Mouse (Mus musculus): Measurements from ENCODE around the gene Scap.

Gene Scap

DNA sequence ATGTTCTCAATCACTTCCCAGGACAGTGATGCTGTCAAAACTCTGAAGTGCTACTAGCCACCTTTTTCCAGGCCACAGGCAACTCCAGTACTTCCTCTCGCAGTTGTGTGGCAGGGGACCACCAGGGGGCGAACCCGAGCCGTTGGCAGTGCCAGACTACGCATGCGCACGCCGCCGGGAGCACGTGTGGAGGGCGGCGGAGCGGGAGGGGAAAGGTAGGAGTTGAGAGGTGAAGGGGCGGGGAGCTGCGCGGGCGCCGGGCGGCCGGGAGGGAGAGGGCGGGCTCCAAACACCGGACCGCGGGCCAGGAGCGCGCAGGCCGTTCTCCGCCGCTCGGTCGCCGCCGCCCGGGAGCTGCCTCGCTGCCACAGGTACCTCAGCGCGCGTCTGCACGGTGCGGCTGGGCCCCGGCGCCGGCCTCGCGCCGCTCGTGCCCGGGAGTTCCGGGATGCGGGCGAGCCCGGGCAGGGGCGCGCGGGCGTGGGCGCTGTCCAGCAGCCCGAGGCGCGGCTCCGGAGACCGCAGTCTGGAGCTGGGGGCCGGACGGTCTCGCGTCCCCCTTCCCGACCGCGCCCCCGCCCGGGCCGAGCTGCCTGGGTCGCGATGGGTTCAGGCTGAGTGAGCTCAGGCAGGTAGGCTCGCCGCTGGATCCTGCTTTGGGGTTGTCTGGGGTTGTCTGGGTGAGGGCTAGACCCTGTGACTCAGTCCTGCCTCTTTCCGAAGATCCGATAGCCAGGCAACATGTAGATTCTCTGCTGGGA is at the start of gene Scap:
TSS of gene Scap (plus strand) at position 154 of the 761 bp plus-strand sequence.
- peak; percentile 98 for DNase-seq (ENCODE audit: low spot score)

DNA sequence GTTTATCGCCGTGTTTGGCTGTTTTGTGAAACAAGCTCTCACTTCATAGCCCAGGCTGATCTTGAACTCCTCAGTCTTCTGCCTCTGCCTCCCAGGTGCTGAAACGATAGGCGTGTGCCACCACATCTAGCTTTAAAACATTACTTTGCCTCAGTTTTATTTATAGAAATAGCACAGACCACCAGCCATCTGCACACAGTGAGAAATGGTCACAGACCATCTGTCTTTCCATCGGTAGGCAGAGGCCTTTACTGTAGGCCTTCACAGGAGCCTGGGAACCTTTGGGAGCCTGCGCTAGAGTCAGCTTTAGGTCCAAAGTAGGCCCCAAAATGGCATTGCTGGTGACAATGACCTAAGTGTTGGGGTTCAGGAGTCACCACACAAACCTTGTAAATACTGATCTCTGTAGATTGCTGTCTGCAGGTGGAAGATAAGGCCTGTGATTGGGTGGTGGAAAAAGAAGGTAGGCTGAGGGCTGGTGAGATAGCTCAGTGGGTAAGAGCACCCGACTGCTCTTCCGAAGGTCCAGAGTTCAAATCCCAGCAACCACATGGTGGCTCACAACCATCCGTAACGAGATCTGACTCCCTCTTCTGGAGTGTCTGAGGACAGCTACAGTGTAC is 48.9 kb upstream of the Scap start:
- DNase-seq (ENCODE audit: low spot score), result no peak

DNA sequence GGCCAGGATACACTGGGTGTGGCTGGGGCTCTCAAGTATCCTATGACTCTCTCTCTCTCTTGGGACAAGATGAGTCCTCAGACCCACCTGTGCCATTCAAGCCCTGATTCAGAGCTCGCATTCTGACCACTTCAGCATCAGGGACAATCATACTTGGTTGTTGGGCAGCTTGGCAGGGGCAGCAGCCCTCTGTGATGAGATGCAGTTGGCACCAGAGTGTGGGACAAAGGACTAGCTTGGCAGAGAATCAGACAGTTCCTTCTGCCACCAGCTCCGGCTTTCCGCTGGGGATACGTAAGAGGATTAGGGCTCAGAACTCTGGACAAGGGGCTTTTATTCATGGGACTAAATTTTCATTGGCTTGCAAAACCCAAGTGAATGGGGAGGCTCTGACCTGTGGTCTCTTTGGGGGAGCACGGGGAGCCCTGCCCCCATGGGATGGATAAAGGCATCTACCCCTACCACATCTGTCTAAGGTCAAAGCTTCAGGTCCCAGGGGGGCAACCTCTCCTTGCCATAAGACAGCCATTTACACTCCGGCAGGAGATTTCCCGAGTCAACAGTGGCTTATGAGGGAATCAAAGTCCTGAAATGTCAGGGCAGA is 45.7 kb upstream of the Scap start:
- no peak for DNase-seq (ENCODE audit: low spot score)

DNA sequence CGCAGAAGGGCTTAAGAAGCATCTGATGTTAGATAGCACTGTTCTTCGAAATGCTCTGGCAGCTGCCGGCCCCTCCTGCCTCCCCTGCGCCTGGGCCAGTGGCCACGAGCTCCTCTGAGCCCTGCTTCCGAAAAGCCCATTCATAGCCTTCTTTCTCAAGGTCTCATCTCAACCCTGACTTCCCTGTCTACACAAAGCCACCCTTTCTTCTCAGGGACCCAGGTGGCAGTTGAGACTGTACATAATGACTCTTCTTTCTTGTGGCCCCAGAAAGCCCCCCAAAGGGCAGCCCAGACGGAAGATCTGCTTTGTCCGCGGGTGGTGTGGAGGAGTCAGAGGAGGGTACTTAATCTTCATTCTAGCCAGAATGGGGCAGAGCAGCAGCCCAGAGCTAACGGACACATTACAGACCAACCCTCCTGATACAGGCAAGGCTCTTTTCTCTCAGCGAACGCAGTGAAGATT is 39.8 kb upstream of the Scap start:
- DNase-seq (ENCODE audit: low spot score), result no peak

DNA sequence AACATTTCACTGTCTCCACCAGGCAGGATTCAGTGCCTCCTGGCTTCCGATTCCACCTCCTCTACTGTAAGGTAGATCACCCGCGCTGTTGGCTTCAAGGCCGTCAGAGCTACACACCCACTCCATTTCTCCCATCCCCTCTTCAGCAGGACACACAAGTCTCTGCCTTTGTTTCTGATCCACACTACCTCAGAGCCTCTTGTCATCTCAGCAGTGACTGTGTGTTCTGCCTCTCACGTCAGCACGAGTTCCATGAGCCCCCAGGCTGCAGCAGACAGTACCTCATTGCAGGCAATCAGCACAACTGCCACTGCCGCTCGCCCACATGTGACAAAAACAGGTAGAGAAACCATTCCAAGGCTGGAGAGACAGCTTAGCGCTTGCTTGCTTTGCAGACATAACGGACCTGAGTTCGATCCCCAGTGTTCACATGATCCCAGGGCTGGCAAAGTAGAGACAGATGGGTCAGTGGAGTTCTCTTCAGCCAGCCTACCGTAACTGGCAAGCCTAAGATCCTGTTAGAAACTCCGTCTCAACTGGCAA is 39.1 kb upstream of the Scap start:
- no peak for DNase-seq (ENCODE audit: low spot score)

DNA sequence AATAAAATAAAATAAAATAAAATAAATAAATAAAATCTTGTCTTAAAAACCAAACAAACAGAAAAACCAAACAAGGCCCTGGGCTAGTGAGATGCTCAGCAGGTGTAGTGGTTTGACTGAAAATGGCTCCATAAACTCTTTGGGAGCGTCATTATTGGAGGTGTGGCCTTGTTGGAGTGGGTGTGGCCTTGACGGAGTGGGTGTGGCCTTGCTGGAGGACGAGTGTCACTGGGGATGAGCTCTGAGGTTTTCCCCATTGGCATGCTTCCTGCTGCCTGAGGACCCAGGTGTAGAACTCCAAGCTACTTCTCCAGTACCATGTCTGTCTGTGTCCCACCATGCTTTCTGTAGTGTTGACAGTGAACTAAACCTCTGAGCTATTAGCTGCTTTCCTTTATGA is 38.3 kb upstream of the Scap start:
- DNase-seq (ENCODE audit: low spot score), result no peak

DNA sequence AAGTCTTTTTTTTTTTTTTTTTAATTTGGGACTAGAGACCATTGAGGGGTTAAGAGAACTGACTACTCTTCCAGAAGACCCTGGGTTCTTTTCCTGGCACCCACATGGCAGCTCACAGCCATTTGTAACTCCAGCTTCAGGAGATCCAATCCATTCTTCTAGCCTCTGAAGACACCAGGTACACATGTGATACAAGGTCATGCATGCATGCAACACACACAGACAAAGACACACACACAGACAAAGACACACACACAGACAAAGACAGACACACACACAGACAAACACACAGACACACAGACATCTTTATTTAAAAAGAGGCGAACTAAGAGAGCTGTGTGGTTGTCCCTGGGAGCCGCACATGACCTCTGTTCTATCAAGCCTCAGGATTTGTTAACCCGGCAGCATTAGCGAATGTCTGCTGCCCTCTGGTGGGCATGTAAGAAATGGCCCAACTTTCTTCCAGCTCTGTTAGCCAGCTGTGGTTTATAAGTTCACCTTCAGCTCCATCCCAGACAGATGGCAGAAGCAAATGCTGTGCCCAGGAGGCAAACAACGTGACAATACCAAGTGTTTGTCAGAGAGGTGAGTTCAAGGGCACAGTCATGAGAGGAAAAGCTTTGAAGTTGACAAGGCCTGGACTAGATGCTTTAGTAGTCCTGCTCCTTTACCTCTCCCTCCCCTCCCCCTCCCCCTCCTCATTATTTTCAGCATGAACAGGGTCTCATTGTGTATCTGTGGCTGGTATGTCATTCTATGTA is 36.0 kb upstream of the Scap start:
- DNase-seq (ENCODE audit: low spot score), result peak; percentile 75

DNA sequence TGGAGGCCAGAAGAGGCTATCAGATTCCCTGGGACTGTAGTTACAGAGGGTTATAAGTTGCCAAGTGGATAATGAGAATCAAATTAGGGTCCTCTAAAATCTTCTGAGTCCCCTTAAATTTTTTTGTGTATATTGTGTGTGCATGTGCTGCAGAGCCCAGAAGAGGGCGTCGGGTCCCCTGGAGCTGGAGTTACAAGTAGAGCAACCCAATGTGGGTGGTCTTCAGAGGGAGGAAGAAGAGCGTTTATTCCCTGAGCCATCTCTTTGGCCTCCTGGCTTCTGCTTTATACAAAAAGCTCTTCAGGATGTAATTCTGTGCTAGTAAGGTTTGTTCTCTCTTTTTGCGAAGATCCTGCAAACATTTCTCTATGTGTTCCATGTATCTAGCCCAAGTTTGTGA is 28.6 kb upstream of the Scap start:
- DNase-seq (ENCODE audit: low spot score), result no peak

DNA sequence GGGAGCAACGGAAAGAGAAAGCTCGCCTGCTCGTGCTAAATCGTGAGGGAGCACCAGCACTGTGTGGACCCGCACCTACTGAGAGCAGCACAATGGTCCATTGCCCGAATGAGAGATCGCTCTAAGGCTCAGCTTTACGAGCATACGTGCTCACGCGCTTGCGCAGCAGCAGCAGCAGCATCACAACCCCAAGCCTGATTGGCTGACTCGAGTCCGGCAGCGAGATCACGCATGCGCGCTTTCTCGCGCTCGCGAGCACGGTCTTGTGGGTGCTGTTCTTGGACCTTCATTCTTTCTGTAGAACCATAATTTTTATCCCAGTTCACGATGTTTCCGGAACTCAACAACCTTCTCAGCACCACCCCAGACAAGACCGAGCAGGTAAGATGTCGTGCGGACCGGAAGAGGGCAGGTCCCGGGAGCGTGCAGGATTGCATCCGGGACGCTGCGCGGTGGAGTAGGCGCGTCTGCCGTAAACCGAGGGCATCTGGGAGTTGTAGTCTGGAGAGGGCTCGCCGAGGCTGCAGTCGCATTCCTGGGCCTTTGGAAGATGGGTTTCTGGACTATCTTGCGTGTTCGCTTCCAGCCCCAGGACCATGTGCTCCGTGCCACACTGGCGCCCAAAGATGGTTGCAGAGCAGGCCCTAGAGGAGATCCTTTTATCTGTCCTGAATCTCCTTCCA is 28.0 kb upstream of the Scap start, which contains the start of gene Elp6:
TSS of gene Elp6 (plus strand) at position 205 of the 683 bp plus-strand sequence.
- DNase-seq (ENCODE audit: low spot score), result peak; percentile 87

DNA sequence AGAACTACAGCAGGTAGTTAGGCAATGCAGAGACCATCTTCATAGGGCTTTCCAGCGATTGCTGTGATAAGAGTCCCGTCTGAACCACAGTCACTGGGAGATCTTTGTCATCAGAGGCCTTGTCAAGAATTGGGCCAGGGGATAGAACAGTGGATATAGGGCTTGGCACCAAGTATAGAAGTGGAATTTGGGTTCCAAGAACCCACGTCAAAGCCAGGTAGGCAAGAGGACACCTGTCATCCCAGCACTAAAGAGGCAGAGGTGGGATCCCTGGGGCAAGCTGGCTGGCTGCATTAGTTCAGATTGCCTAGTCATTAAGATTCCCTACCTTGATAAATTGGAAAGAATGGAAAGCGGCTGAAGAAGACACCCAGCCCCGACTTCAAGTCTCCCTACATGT is 26.7 kb upstream of the Scap start:
- no peak for DNase-seq (ENCODE audit: low spot score)

DNA sequence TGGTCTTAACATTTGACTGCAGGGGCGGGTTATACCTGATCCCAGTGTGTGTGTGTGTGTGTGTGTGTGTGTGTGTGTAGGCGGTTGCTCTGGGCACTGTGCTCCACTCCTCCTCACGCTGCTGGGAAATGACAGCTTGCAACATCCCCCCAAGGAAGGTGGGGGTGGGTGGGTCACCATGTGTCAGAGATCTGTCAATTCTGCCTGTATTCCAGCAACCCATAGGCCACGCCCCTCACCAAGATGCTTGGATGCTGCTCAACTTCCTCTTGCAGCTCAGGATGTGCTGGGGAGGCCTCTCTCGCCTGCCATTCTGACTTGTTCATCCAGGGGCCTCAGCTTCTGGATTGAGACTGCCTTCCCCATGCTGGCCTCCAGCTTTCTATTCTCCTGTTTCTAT is 18.4 kb upstream of the Scap start:
- DNase-seq (ENCODE audit: low spot score), result no peak

DNA sequence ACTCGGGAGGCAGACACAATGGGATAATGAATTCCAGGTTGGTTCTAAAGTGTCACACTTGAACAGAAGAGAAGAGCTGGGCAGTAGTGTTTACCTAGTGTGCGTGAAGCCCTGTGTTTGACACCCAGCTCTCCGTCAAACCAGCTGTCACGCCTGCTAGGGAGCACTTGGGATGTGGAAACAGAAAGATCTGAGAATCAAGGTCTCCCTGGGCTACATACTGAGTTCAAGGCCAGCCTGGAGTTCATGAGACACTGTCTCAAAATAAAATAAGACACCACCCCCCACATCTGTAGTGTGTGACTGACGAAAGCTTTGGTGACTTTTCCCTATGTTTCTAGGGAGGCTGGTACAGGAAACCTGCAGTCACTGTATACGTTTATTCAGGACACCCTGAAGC is 17.7 kb upstream of the Scap start:
- no peak for DNase-seq (ENCODE audit: low spot score)

DNA sequence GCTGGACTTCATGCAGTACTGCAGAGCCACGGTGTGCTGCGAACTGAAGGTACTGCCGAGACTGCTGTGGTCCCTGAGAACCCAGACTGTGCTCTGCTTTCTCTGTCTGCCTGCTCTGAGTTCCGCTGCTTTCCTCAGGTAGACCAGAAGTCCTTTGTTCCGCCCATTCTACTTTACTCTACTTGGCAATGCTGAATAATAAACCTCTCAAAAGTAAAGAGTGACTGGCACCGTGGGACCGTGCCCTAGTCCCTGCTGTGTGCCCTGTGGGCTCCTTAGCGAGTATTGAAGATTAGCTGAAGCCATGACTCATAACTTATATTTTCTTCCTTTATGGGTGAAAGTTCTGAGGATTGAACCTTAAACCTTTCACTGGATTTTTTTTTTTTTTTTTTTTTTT is 17.2 kb upstream of the Scap start:
- DNase-seq (ENCODE audit: low spot score), result no peak

DNA sequence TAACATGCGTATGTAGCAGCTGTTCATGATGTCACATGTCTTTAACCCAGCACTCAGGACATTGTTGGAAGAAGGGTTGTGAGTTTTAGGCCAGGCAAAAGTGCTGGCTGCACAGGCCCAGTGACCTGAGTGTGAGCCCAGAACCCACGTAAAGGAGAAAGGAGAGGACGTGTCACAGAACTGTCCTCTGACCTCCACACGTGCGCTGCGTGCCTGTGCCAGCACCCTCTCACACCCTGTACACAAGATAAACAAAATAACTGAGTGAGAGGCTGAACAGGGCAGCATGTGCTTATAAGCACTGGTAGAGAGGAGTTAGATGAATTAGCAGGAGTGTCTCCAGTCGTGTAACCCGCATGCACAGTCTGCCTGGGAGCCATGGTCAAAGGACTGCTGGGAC is 16.6 kb upstream of the Scap start:
- DNase-seq (ENCODE audit: low spot score), result no peak

DNA sequence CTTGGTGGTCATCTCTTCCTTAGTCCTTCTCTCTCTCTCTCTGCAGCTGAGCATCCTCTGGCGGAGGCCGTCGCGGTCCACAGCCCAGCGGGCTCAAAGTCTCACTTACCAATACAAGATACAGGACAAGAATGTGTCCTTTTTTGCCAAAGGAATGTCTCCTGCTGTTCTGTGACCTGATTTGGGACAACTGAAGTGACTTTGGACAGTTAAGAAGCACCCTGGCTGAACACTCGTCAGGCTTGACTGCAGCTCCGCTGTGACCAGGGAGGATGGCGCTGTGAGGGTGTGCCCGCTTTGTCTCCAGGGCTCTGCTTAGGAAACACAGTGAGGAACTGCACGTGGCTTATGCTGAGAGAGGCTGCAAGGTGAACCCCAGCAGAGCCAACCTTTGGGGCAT is 12.3 kb upstream of the Scap start:
- DNase-seq (ENCODE audit: low spot score), result no peak

DNA sequence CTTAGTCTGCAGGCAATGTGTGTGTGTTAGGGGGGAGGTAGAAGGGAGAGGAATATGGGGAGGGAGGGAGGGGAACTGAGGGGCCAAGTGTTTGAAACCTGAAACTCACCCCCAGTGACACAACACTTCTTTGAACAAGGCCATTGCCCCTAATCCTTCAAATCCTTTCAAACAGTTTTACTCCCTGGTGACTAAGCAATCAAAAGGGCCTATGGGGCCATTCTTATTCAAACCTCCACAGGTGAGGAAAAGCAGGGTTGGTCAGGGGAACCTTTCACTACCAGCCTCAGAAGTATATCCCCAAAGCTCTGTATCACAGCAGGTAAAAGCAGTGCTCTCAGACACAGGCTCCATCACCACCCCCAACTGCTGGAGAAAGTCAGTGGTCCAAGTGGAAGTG is 10.1 kb upstream of the Scap start:
- no peak for DNase-seq (ENCODE audit: low spot score)

DNA sequence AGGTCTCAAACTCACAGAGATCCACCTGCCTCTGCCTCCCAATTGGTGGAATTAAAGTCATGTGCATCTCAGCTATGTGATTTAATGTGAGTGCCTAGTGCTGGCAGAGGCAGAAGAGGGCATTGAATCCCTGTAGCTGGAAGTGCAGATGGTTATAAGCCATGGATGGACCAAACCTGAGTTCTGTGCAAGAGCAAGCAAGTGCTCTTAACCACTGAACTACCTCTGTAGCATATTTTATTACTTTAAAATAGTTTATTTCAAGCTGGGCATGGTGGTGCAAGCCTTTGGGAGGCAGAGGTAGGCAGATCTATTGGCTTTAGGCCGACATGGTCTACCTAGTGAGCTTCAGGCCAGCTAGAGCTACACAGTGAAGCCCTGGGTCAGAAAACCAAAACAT is 8.9 kb upstream of the Scap start:
- DNase-seq (ENCODE audit: low spot score), result no peak

DNA sequence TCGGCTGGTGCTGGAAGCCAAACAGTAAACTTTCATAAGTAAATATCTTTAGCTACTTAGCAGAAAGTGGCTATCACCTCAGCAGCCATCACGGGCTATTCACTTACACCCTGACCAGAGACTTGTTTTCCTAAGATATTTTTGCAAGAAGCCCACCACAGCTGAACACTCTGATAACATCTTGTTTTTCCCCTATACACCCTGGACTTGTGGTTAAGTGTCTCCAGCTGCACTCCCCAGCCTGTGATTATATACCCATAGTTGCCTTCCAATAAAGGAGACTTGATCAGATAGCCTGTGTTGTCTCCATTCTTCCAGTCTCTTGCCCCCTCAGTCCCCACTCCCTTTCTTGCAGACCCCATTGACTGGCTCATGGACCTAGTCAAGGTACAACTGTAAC is 4.9 kb upstream of the Scap start:
- DNase-seq (ENCODE audit: low spot score), result no peak

DNA sequence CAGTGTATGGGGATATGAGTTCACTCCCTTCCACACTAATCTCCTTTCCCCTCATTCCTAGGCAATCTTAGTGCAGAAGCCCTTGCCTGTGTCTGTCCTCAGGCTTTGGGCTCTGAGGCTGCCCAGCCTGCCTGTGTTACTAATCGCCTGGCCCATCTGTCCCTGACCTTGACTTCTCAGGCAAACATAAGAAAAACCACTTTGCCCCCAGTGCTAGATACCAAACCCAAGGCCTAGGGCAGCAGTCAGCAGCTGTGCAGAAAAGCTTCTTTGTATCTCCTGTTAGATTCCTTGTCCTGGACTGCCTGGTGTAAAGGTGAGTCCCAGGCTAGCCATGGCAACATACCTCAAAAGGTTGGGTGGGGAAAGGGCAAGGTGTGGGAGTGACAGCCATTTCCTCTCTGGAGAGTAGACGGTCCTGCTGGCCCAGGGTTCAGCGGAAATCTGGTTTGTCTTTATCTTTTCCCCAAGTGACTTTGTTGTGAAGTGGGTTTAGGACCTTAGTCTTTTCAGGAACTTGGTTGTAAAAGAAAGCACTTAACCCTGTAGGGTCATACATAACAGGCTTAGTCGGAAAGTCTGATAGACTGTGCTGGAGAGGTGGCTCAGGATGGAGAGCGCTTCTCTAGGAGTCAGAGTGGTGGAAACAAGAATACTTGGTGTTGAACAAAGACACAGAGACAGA is 4.0 kb upstream of the Scap start:
- no peak for DNase-seq (ENCODE audit: low spot score)

DNA sequence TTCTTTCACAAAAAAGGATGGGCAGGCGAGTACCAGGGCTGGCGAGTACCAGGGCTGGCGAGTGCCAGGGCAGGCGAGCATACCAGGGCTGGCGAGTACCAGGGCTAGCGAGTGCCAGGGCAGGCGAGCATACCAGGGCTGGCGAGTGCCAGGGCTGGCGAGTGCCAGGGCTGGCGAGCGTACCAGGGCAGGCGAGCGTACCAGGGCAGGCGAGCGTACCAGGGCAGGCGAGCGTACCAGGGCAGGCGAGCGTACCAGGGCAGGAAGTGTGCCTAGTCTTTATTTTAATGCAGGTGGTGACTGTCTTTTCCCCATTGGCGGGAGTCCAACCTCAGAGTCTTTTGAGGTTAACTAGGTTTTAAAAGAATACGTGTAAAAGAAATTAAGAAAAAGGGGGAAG is 3.4 kb upstream of the Scap start:
- DNase-seq (ENCODE audit: low spot score), result no peak

DNA sequence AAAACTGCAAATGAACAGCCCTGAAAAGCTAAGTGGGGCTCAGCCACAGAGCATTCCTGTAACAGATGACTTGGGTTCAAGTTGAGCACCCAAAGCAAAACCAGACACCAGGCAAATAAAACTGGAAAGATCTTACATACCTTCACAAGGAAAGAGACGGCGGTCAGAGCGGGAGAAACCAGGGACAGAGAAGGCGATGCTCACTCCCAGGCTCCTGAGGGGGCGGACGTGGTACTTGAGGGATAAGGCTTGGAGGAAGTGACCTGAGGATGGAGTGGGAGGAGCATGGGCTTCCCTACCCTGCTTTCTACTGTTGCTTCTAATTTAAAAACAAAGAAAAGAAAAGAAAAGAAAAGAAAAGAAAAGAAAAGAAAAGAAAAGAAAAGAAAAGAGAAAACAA is 2.7 kb upstream of the Scap start:
- DNase-seq (ENCODE audit: low spot score), result no peak
